Mouse (Mus musculus): ENCODE measurements around the gene Sft2d1. TPM values are rescaled to one million over a fixed set of nuclear protein-coding genes. Genes with fewer than 3 reads are reported as not detected.

Gene Sft2d1
- total and polyA plus RNA-seq, 3 experiments: 32.8 to 108 (median 39.7) TPM

- no peak for DNase-seq
These were observed 50.6 kb downstream of the Sft2d1 start for GRCm38 (mm10) chr17:8361281-8362103.

- DNase-seq: no peak
These were observed 56.9 kb downstream of the Sft2d1 start for GRCm38 (mm10) chr17:8367514-8368480.

GRCm38 (mm10) chr17:8368570-8368969, 57.7 kb downstream of the Sft2d1 start:
- no peak for DNase-seq

DNA sequence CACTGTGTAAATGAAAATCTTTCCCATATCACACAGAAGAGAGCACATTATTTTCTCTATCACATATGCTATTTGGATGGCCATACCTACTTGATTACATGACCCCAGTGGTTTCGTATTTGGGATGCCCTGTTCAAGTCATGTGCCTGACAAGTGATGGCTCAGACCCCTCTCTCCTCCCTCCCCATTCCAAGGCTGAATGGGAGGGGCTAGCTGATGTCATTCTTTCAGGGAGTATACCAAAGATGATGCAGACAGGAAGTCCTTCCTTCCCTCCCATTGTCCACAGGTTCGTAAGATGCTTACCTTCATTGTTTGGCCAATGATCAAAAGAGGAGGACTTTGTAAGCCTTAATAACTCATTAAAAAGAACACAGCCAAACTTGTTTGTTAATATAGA, 58.3 kb downstream of the Sft2d1 start:
- DNase-seq: no peak

DNA sequence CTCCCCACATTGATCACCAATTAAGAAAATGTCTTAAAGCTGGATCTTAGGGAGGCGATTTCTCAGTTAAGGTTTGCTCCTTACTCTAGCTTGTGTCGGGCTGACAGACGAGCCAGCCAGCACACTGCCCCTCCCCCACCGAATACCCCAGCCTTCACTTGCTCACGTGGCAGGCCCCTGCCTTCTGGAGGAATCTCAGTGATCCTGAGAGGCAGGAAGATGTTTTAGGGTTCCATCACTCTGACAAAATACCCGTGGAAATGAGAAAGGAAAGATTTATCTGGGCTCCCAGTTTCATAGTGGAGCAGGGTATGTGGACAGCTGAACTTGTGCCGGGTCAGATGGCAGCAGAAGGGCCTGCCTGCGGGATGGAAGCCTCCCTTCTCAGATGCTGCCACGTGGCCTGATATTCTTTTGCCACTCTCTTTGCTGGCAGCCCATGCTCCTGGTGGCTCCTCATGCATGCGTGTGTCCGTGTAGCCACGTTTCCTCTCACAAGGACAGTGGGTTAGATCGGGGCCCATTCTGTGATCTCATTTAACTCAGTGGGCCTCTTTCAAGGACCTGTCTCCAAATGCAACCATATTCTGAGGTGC, 59.8 kb downstream of the Sft2d1 start:
- no peak for DNase-seq

- DNase-seq: peak; percentile 37
These were observed 60.9 kb downstream of the Sft2d1 start for GRCm38 (mm10) chr17:8371834-8372233.

GRCm38 (mm10) chr17:8372286-8373046, 61.6 kb downstream of the Sft2d1 start:
- DNase-seq: peak; percentile 75

Other genes starting within 250 kb of the Sft2d1 start
- gene Gm49673, start 163.3 kb upstream of the Sft2d1 start, total RNA-seq (2021): not detected
- 2.5 and 16.1 TPM in 2 replicates for gene Gm49673, start 163.3 kb upstream of the Sft2d1 start, polyA plus RNA-seq (2012; rRNA removed)
- 10 to 100 TPM; 29.2 to 62.6 TPM for gene Rnaset2a, start 163.0 kb upstream of the Sft2d1 start, total RNA-seq (2021)
- gene Rnaset2a, start 163.0 kb upstream of the Sft2d1 start, polyA plus RNA-seq (2012; rRNA removed): 54.9 and 82.3 TPM in 2 replicates
- gene Fgfr1op, start 145.6 kb upstream of the Sft2d1 start, total RNA-seq (2021): 10 to 100 TPM; 16.6 to 21.4 TPM
- gene Fgfr1op, start 145.6 kb upstream of the Sft2d1 start, polyA plus RNA-seq (2012; rRNA removed): 0.42 and 0.43 TPM in 2 replicates
- not detected for gene Ccr6, start 75.1 kb upstream of the Sft2d1 start, total RNA-seq (2021)
- gene Ccr6, start 75.1 kb upstream of the Sft2d1 start, polyA plus RNA-seq (2012; rRNA removed): 0.08 and 0.29 TPM in 2 replicates
- gene Mpc1, start 28.2 kb upstream of the Sft2d1 start, total RNA-seq (2021): 100 to 1,000 TPM; 296 to 304 TPM
- gene Mpc1, start 28.2 kb upstream of the Sft2d1 start, polyA plus RNA-seq (2012; rRNA removed): 92.5 and 121 TPM in 2 replicates
- gene Prr18, start 26.4 kb downstream of the Sft2d1 start, total RNA-seq (2021): under 1 TPM; 0.14 to 0.49 TPM
- 0.25 and 0.38 TPM in 2 replicates for gene Prr18, start 26.4 kb downstream of the Sft2d1 start, polyA plus RNA-seq (2012; rRNA removed)
- gene T2, start 44.9 kb downstream of the Sft2d1 start, total RNA-seq (2021): not detected
- gene T2, start 44.9 kb downstream of the Sft2d1 start, polyA plus RNA-seq (2012; rRNA removed): not detected in 2 replicates
- not detected for gene T, start 123.3 kb downstream of the Sft2d1 start, total RNA-seq (2021)
- 0.26 and 0.28 TPM in 2 replicates for gene T, start 123.3 kb downstream of the Sft2d1 start, polyA plus RNA-seq (2012; rRNA removed)
- gene Pde10a, start 214.3 kb downstream of the Sft2d1 start, total RNA-seq (2021): 10 to 100 TPM; 21.4 to 36.2 TPM
- gene Pde10a, start 214.3 kb downstream of the Sft2d1 start, polyA plus RNA-seq (2012; rRNA removed): 10.1 and 13.8 TPM in 2 replicates